Mouse (Mus musculus) fibroblast of lung, adult 2 months (primary cell): ENCODE data around the gene Dpt.
"Not testable (repeated sequence)": the region's sequence is repeated elsewhere in the genome, so short reads cannot be mapped to it uniquely, and the experiment has no call there.

Source experiments
- DNase-seq: peaks from one replicate; pipeline ENCODE4 v3.0.0-alpha.2; 2011; ENCODE audit warnings: low read depth

Dpt gene

GRCm38 (mm10) chr1:164796471-164796870 lies at the start of gene Dpt:
Gene Dpt, plus strand, starts transcription at chr1:164796644.
- DNase-seq = peak; percentile 67

GRCm38 (mm10) chr1:164753736-164754135 lies 42.7 kb upstream of the Dpt start:
- no peak for DNase-seq

- no peak for DNase-seq
These were observed 40.8 kb upstream of the Dpt start for GRCm38 (mm10) chr1:164755671-164756070.

GRCm38 (mm10) chr1:164756951-164757350 lies 39.5 kb upstream of the Dpt start:
- DNase-seq = peak; percentile 9

GRCm38 (mm10) chr1:164758401-164758800 lies 38.0 kb upstream of the Dpt start:
- no peak for DNase-seq

GRCm38 (mm10) chr1:164762276-164762675 lies 34.2 kb upstream of the Dpt start:
- no peak for DNase-seq

GRCm38 (mm10) chr1:164766646-164767045 lies 29.8 kb upstream of the Dpt start:
- DNase-seq = no peak

GRCm38 (mm10) chr1:164770611-164771010 lies 25.8 kb upstream of the Dpt start:
- DNase-seq = peak; percentile 77

GRCm38 (mm10) chr1:164780851-164781510 lies 15.5 kb upstream of the Dpt start:
- no peak for DNase-seq

GRCm38 (mm10) chr1:164786165-164786564 lies 10.3 kb upstream of the Dpt start:
- no peak for DNase-seq

GRCm38 (mm10) chr1:164787771-164788170 lies 8.7 kb upstream of the Dpt start:
- no peak for DNase-seq

GRCm38 (mm10) chr1:164788292-164788691 lies 8.2 kb upstream of the Dpt start:
- no peak for DNase-seq

GRCm38 (mm10) chr1:164790296-164790695 lies 6.1 kb upstream of the Dpt start:
- DNase-seq = not testable (repeated sequence)

- DNase-seq = peak; percentile 54
These were observed 3.4 kb upstream of the Dpt start for GRCm38 (mm10) chr1:164793049-164793448.

- DNase-seq = no peak
These were observed 1.4 kb downstream of the Dpt start for GRCm38 (mm10) chr1:164797746-164798285.

- DNase-seq = peak; percentile 64
These were observed 2.1 kb downstream of the Dpt start for GRCm38 (mm10) chr1:164798471-164798922.

GRCm38 (mm10) chr1:164799161-164799560 lies 2.7 kb downstream of the Dpt start:
- DNase-seq = no peak

GRCm38 (mm10) chr1:164804277-164804676 lies 7.8 kb downstream of the Dpt start:
- DNase-seq = no peak

GRCm38 (mm10) chr1:164804751-164805435 lies 8.4 kb downstream of the Dpt start:
- DNase-seq = no peak

- DNase-seq = peak; percentile 77
These were observed 12.9 kb downstream of the Dpt start for GRCm38 (mm10) chr1:164809371-164809770.

- no peak for DNase-seq
These were observed 14.9 kb downstream of the Dpt start for GRCm38 (mm10) chr1:164811296-164811695.

- no peak for DNase-seq
These were observed 17.8 kb downstream of the Dpt start for GRCm38 (mm10) chr1:164814243-164814642.

- DNase-seq = no peak
These were observed 18.9 kb downstream of the Dpt start for GRCm38 (mm10) chr1:164815330-164815729.
